Mouse (Mus musculus) thymus, adult 2 months (tissue): Measurements from ENCODE around the gene Pex14. TPM values are rescaled to one million over a fixed set of nuclear protein-coding genes. Genes with fewer than 3 reads are reported as not detected.
A peak's percentile ranks its signal among the peaks of the same experiment; 100 is the strongest.

Source experiments
- DNase-seq: peaks from one replicate; pipeline ENCODE4 v3.0.0; 2021
- H3K27ac ChIP-seq: fragments of 200-500 bp; 2 replicates; pipeline ENCODE4 v1.5.1; 2012; ENCODE audit warnings: low read length, control low read depth; ENCODE audit not compliant: control insufficient read depth, insufficient read depth
- H3K27me3 ChIP-seq: fragments of 200-500 bp; 2 replicates; pipeline ENCODE4 v1.6.1; 2012; ENCODE audit warnings: mild to moderate bottlenecking, low read length, moderate library complexity, mixed read lengths; ENCODE audit not compliant: control insufficient read depth, insufficient read depth
- H3K36me3 ChIP-seq: fragments of 200-500 bp; 2 replicates; pipeline ENCODE4 v1.6.1; 2012; ENCODE audit warnings: mild to moderate bottlenecking, low read length, moderate library complexity; ENCODE audit not compliant: control insufficient read depth, insufficient read depth
- H3K4me1 ChIP-seq: fragments of 200-500 bp; replicated peaks from 2 replicates; pipeline ENCODE4 v1.6.1; 2012; ENCODE audit warnings: low read length; ENCODE audit not compliant: control insufficient read depth, insufficient read depth
- H3K4me3 ChIP-seq: fragments of 200-500 bp; 2 replicates; pipeline ENCODE4 v1.5.1; 2012; ENCODE audit warnings: mild to moderate bottlenecking, low read length, control low read depth, moderate library complexity; ENCODE audit not compliant: control insufficient read depth, insufficient read depth
- CTCF ChIP-seq: fragments of 200-500 bp; IDR thresholded peaks from 2 replicates; pipeline ENCODE4 v1.5.1; 2012; ENCODE audit warnings: mild to moderate bottlenecking, control low read depth, low read length, moderate library complexity, borderline replicate concordance; ENCODE audit not compliant: control insufficient read depth, poor library complexity, insufficient read depth; ENCODE audit errors: extremely low read depth
- POLR2A ChIP-seq: fragments of 200-500 bp; IDR thresholded peaks from 2 replicates; pipeline ENCODE4 v1.6.1; 2012; ENCODE audit warnings: mild to moderate bottlenecking, low read length, control low read depth, moderate library complexity; ENCODE audit not compliant: control insufficient read depth, poor library complexity, insufficient read depth; ENCODE audit errors: extremely low read depth
- WGBS: fragments of 180-500 bp; shearing (Covaris S2); methylation state at CpG from one replicate; pipeline ENCODE4 v1.1.7; 2018; 5-methylcytosine and 5-hydroxymethylcytosine counted together
- polyA plus RNA-seq: library from polyadenylated mRNA; depleted of rRNA; stranded (reverse); fragments of >200 nt; gene quantifications from 2 replicates; pipeline ENCODE4 v1.2.3, GENCODE M21; 2012

Gene Pex14
- polyA plus RNA-seq, 1 experiment = 40.4 TPM

- Histone ChIP-seq H3K4me1 (no peaks in the 10 kb centered on the region; the same call in 1 of the 2 replicates), H3K36me3 (no peaks in the 10 kb centered on the region), H3K27me3 (no peaks in the 10 kb centered on the region), H3K27ac (no peak overlapping the region), H3K4me3 (no peak overlapping the region)
- DNase-seq = no peak
- 90% methylated on average over 17 of the region's 17 CpGs for WGBS
- TF ChIP-seq CTCF (no peak), POLR2A (no peak)
These were observed 18.1 kb downstream of the Pex14 start for GRCm38 (mm10) chr4:149081528-149081927.

DNA sequence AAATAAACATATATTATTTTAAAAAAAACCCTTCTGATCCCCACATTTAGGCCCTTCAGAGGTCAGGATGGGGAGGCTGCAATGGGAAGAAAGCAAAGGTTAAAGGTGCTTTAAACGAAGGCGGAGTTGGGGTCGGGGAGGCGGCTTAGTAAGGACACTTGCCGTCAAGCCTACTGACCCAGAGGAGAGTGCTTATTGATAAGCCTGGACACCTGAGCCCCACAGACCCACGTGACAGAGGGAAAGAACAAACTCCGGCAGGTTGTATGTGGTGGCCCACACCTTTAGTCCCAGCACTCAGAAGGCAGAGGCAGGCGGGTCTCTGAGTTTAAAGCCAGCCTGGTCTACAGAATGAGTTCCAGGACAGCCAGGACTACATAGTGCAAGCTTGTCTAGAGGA lies 19.6 kb downstream of the Pex14 start:
- DNase-seq = no peak
- WGBS = 95% methylated on average over 8 of the region's 8 CpGs
- no peak overlapping the region for H3K27ac ChIP-seq
- H3K4me1 ChIP-seq = peaks cover 4% of the 10 kb centered on the region; the same call in 1 of the 2 replicates
- no peaks in the 10 kb centered on the region for H3K36me3 ChIP-seq
- no peaks in the 10 kb centered on the region for H3K27me3 ChIP-seq
- TF ChIP-seq POLR2A = no peak
- TF ChIP-seq CTCF = no peak
- H3K4me3 ChIP-seq = no peak overlapping the region

DNA sequence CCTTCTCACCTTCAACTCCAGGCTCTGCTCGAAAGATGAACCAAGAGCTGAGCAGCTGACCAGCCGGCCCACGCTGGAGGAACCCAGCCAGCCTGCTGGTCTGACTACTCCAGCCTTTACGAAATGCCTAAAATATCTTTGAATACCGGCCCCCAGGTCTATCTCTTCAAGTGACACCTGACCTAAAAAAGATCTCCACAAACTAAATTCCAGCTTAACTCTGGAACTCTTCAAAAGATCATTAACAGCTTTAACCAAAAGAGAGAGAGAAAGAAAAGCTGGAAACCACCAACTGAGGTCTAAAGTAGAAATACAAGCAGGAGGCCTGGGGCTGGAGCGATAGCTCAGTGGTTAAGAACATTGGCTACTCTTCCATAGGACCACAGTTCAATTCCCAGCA lies 20.0 kb downstream of the Pex14 start:
- Histone ChIP-seq H3K27ac (no peak overlapping the region), H3K4me1 (peaks cover 4% of the 10 kb centered on the region; the same call in 1 of the 2 replicates), H3K4me3 (no peak overlapping the region), H3K36me3 (no peaks in the 10 kb centered on the region), H3K27me3 (no peaks in the 10 kb centered on the region)
- 93% methylated on average over 6 of the region's 6 CpGs for WGBS
- no peak for DNase-seq
- no peak for TF ChIP-seq POLR2A
- no peak for TF ChIP-seq CTCF

GRCm38 (mm10) chr4:149078261-149078660 lies 21.4 kb downstream of the Pex14 start:
- H3K27ac ChIP-seq = no peak overlapping the region

GRCm38 (mm10) chr4:149075871-149076575 lies 23.7 kb downstream of the Pex14 start:
- H3K27ac ChIP-seq = 0 out of 2 replicates have a peak overlapping the region, but pooled peaks have one; percentile 3
- 24% methylated on average over 10 of the region's 10 CpGs for whole genome bisulfite sequencing
- peak; percentile 77 for DNase-seq
- H3K27me3 ChIP-seq = no peaks in the 10 kb centered on the region
- TF ChIP-seq CTCF (peak; percentile 62; the same call in 1 of the 2 replicates), POLR2A (no peak)
- H3K36me3 ChIP-seq = no peaks in the 10 kb centered on the region
- no peak overlapping the region for H3K4me3 ChIP-seq
- H3K4me1 ChIP-seq = peaks cover 4% of the 10 kb centered on the region; the same call in 1 of the 2 replicates

More at GRCm38 (mm10) chr4:149078261-149078660, 21.4 kb downstream of the Pex14 start:
- DNase-seq = no peak
- no peak for TF ChIP-seq POLR2A
- no peak for TF ChIP-seq CTCF
- H3K36me3 ChIP-seq = no peaks in the 10 kb centered on the region
- no peaks in the 10 kb centered on the region for H3K27me3 ChIP-seq
- 87% methylated on average over 4 of the region's 4 CpGs for WGBS
- peaks cover 4% of the 10 kb centered on the region; the same call in 1 of the 2 replicates for H3K4me1 ChIP-seq
- no peak overlapping the region for H3K4me3 ChIP-seq

DNA sequence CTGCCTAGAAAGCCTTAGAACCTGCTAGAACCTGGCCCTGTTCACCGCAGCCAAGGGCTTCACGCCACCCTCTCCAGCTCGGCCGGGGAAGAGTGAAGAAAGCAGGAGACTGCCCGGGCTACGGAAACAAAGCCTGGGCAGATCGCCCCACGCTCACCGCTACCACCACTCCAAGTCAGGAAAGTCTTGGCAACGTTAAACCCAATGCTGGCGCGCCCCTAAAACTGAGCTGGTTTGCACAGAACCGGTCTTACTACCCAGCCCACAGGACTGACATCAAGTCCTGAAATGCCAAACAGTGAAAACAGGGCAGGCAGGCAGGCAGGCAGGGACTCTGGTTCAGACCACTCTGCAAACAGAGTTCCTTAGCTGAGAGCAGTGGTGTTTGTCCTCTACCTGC lies 24.6 kb downstream of the Pex14 start:
- no peak overlapping the region for H3K4me3 ChIP-seq
- 98% methylated on average over 13 of the region's 13 CpGs for WGBS
- no peaks in the 10 kb centered on the region for H3K27me3 ChIP-seq
- no peak overlapping the region for H3K27ac ChIP-seq
- H3K4me1 ChIP-seq = peaks cover 4% of the 10 kb centered on the region; the same call in 1 of the 2 replicates
- no peaks in the 10 kb centered on the region for H3K36me3 ChIP-seq
- DNase-seq = no peak
- no peak for TF ChIP-seq CTCF
- 0 out of 2 replicates have a peak, but pooled peaks have one; percentile 4 for TF ChIP-seq POLR2A
